Mouse (Mus musculus): Measurements from ENCODE around the gene Upp2. TPM values are rescaled to one million over a fixed set of nuclear protein-coding genes. Genes with fewer than 3 reads are reported as not detected.
A peak's percentile ranks its signal among the peaks of the same experiment; 100 is the strongest.

Upp2 gene
- 1 to 10 TPM; 2.4 to 2.5 TPM for total RNA-seq (2021)
- long read RNA-seq, experiment 1, partial matches to known transcripts = 0 of 6 reads
- long read RNA-seq, experiment 1, other reads (novel, unspliced or antisense) = 5 of 6 reads
- long read RNA-seq, experiment 2, partial matches to known transcripts = 0 of 9 reads
- long read RNA-seq, experiment 2, other reads (novel, unspliced or antisense) = 5 of 9 reads

- DNase-seq = peak; percentile 78 to 89
- intact Hi-C loops (cut with DNase I) = loop anchor here (2.0 to 5.0 kb wide), 3 partner anchors 40 to 100 kb away; no protein-coding TSS in a partner anchor
Observed at GRCm38 (mm10) chr2:58567066-58567810, at the start of gene Upp2, which contains the start of gene Acvr1. Upp2 (plus strand) TSS chr2:58567298. Acvr1 (minus strand) TSS chr2:58567157.

DNA sequence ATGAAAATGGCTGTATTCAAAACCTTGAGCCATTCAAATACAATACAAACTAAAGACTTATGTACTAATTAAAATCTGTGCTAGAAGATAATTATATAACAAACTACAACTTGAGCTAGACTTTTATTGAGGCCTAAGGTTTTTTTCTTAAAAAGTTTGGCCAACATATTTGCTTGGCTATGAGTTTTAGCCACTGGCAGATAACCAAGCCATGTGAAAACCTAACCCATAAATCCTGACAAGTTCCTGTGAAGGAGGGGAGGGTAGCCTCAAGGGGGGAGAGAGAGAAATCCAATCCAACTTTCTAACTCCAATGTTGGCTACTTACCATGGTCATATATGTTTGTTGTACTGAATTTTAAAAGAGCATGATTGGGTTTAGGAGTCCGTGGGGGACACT, 48.6 kb upstream of the Upp2 start:
- no peak for DNase-seq
- intact Hi-C loops (cut with DNase I) = no loop called here

DNA sequence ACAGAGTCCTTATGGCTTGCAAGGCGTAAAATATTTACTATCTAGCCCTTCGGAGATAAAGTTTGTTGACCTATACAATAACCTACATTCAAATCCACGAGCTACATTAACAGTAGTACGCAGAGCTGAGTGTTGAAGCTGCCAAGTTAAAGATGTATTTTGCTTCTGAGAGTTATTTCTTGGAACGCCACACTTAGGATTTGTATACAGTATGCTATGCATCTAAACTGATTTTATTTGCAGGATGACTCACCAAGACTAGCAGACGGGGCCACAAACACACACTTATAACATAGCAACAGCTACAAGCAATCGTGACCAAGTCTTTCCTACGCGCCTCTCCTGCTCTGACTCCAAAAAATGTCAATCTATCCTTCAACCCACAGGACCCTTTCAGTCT, 46.4 kb upstream of the Upp2 start:
- intact Hi-C loops (cut with DNase I) = no loop called here
- no peak for DNase-seq

- DNase-seq = no peak
- intact Hi-C loops (cut with DNase I) = no loop called here
Observed at GRCm38 (mm10) chr2:58521621-58522020, 45.5 kb upstream of the Upp2 start.

DNA sequence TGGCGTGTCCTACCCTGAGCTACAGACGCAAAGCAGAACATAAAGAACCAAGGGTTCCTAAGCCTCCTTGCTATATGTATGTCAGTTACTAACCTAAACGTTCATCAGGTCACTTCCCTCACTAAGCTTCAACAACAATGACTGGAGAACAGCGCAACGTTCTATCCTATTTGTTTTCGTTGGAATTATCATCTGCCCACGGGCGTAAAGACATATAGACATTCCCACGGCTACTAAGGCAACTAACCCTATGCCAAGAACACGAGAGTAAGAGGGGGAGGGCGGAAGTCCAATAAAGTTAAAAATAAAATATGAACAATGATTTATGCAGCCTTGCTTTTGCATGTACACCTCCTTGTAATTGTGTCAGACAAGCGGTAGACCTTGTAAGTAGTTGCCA, 44.0 kb upstream of the Upp2 start:
- DNase-seq = no peak
- intact Hi-C loops (cut with DNase I) = no loop called here

- DNase-seq = no peak
- intact Hi-C loops (cut with DNase I) = no loop called here
Observed at GRCm38 (mm10) chr2:58523894-58524293, 43.2 kb upstream of the Upp2 start.

DNA sequence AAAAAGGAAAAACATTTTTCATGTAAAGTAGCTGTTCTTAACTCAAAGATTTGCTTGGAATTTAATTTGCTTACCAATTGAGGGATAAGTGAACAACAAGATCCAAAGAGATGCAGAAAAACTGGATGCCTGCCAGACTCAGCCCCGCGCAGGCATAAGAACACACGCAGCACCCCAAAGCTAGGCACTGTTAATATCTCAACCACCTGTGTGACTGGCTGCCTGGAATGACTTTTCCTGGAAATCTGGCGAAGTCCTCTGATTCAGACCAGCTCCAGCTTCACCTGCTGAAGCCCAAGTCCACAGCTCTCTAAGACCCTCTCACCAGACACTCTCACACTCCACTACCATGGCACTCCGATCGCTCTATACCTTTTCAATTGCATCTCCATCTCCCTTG, 42.7 kb upstream of the Upp2 start:
- intact Hi-C loops (cut with DNase I) = no loop called here

GRCm38 (mm10) chr2:58527786-58528185, 39.3 kb upstream of the Upp2 start:
- no peak for DNase-seq
- intact Hi-C loops (cut with DNase I) = loop anchor here (5.0 kb wide), 1 partner anchor 40 kb away; the partner anchor contains the start of genes Acvr1 and Upp2

More for the DNA sequence above, 42.7 kb upstream of the Upp2 start:
- DNase-seq = no peak

- intact Hi-C loops (cut with DNase I) = loop anchor here (5.0 kb wide), 1 partner anchor 38 kb away; the partner anchor contains the start of genes Acvr1 and Upp2
- no peak for DNase-seq
Observed at GRCm38 (mm10) chr2:58529384-58529783, 37.7 kb upstream of the Upp2 start.

GRCm38 (mm10) chr2:58529860-58530440, 37.1 kb upstream of the Upp2 start:
- no peak for DNase-seq
- intact Hi-C loops (cut with DNase I) = loop anchor here (5.0 kb wide), 2 partner anchors 37 to 43 kb away; partner anchors contain the start of genes Acvr1 and Upp2

DNA sequence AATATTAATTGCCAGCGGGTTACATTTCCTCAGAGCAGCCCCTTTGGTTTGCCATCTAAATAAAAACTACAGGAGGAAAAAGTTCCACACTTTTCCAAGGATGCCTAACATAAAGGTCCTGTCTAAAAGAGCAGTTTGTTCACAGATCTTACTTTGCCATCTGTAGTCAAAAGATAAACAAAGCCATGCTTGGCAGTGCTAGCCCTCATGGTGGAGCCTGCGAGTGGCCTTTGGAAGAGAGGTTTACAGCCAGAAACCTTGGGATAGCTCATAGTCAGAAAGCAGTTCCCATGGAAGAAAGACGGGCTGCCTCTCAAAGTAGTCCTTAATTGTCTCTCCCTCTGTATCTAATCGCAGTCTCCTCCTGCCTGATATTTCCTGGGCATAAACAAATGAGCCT, 36.6 kb upstream of the Upp2 start:
- DNase-seq = no peak
- intact Hi-C loops (cut with DNase I) = loop anchor here (5.0 kb wide), 1 partner anchor 43 kb away; no protein-coding TSS in a partner anchor

DNA sequence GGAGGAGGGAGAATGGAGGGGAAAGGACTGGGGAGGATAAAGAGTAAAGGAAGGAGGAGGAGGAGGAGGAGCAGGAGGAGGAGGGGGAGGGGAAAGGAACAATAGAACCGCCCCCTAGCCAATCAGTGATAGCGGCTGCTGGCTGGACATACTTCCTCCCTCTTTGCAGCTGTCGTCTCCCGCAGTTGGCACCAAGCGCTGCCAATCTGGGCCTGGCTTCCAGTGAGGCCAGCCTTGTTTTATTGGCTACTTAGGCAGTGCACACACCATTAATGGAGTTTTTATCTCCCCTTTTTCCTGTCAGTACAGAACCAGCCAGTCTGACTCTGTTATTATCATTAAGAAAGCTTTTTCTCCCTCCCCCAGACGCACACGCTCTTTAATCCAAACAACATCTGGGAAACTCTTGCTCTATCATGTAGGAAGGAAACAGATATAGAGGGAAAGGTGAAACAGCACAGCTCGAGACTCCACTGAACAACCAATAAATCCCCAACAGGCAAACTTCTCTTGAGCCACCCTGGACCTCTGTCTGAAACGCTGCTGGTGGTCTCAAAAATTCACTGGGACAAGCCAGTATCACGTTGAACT, 34.7 kb upstream of the Upp2 start:
- peak; percentile 80 to 87 for DNase-seq
- intact Hi-C loops (cut with DNase I) = loop anchor here (5.0 kb wide), 1 partner anchor 45 kb away; no protein-coding TSS in a partner anchor

GRCm38 (mm10) chr2:58533521-58534001, 33.5 kb upstream of the Upp2 start:
- DNase-seq = no peak
- intact Hi-C loops (cut with DNase I) = loop anchor here (5.0 kb wide), 1 partner anchor 46 kb away; no protein-coding TSS in a partner anchor

DNA sequence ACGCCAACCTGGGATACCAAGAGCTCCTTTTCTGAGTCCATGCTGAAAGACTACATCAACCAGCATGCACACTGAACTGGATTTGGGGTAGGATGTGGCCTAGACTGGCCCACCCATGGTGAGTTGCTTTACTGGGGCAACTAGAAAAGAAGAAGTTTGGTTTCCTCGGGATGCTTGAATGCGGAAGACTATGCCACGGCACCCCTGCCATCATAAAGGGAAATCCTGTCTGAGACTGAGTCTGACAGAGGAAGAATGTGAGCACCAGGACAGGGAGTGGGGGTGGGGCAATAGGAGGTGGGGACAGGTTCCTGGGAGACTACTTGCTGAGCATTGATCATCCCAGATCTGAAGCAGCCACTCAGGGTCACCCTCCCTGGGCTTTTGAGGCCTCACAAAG, 32.7 kb upstream of the Upp2 start:
- no peak for DNase-seq
- intact Hi-C loops (cut with DNase I) = loop anchor here (5.0 kb wide), 1 partner anchor 47 kb away; no protein-coding TSS in a partner anchor

GRCm38 (mm10) chr2:58535233-58535632, 31.9 kb upstream of the Upp2 start:
- DNase-seq = no peak
- intact Hi-C loops (cut with DNase I) = no loop called here

GRCm38 (mm10) chr2:58536796-58537195, 30.3 kb upstream of the Upp2 start:
- intact Hi-C loops (cut with DNase I) = no loop called here
- no peak for DNase-seq

DNA sequence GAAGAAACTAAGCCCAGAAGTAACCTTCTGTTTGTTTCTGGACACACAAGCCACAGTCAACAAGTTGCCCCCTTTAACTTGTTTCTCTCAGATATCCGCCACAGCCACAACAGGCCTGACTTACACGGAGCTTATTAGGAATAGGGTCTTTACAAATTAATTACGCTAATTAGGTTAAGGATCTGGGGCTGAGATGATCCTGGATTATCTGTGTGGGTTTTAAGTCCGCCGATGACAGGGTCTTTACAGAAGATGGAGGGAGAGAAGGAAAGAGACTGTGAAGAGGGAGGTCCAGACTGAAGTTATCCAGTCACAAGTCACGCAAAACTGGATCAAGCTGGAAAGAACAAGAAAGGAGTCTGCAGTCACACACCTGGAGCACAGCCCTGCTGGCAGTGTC, 28.9 kb upstream of the Upp2 start:
- no peak for DNase-seq

GRCm38 (mm10) chr2:58543252-58543651, 23.8 kb upstream of the Upp2 start:
- no peak for DNase-seq
- intact Hi-C loops (cut with DNase I) = no loop called here

More for the DNA sequence above, 28.9 kb upstream of the Upp2 start:
- intact Hi-C loops (cut with DNase I) = no loop called here

DNA sequence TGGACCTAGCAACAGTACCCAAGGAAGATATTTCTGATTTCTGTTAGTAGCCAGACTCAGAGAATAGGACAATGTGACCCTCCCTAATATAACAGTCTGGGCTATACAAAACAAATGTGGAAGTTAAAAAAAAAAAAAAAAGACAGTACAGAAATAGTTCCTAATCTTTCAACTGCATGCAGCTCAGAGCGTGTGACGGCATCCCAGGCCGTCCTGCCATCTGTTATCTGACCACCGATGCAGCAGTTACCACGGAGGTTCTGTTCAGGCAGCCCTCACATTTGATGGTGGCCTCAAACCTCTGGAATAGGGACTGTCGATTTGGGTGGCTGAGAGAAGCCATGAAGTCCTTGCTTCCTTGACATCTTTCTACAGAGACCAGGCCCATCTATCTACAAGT, 22.7 kb upstream of the Upp2 start:
- intact Hi-C loops (cut with DNase I) = no loop called here
- DNase-seq = no peak

DNA sequence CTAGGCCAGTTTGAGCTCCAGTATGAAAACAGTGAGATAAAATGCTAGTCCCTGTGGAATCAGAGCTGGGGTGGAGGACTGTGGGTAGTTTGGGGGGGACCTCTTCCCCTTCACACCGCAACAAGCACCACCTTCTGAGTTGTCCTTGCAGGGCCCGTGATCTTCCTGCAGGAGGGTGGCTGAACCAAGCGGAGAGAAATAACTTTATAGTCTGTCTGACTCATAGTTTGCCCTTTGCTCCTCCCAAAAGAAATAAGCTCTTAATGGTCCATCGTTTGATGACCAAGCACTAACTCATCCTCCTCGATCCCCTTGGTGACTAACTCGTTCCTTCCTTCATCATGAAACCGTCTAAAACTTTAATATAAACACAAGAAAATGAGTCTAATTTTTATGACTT, 20.8 kb upstream of the Upp2 start:
- intact Hi-C loops (cut with DNase I) = no loop called here
- no peak for DNase-seq

GRCm38 (mm10) chr2:58548943-58549342, 18.2 kb upstream of the Upp2 start:
- intact Hi-C loops (cut with DNase I) = no loop called here
- DNase-seq = no peak
